Mouse (Mus musculus): Measurements from ENCODE around the gene F8a.
"Not testable (repeated sequence)": the region's sequence is repeated elsewhere in the genome, so short reads cannot be mapped to it uniquely, and the experiment has no call there.

Gene F8a

DNA sequence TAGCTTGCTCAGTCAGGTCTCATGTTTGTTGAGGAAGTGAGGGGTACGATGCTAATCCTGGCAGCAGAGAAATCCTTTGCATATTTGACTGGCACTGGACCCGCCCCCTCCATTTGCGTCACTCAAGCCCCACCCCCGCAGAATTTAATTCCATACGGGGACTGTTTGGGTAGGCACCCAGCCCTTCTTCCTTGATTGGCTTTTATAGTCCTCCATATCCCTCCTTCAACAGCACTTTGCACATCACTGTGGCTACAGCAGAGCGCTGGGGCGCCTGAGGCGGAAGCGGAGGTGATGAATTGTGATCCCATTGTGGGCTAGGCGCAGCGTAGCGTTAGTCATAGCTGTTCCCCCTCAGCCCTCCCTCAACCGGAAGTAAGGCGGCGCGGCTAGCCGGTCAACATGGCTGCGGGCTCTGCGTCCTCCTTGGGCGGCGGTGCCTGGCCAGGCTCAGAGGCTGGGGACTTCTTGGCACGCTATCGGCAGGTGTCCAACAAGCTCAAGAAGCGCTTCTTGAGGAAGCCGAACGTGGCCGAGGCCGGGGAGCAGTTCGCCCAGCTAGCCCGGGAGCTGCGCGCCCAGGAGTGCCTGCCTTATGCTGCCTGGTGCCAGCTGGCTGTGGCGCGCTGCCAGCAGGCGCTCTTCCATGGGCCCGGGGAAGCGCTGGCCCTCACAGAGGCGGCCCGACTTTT is at the start of gene F8a:
Gene F8a (plus strand): TSS at position 378 of the 692 bp plus-strand sequence.
- DNase-seq (ENCODE audit: inconsistent age in 2 of 2, low spot score in 1 of 2), result peak; percentile 87 to 95

DNA sequence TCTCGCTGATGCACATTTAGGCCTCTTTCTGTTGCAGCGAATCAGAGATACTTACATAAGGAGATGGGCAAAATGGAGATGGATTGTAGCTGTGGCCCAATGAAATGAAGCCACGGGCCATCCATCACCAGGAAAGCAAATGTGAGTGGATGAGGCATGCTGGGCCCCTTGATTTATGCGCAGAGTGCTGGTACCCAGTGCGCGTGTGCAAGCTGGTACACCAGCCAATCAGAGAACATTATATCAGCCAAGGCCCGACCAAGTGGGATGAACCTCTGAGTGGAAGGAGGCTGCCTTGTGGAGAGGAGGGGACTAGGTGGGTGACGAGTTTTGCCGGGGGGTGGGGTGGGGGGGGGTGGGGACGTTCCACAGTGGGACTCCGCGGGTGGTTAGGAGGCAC is 36.2 kb upstream of the F8a start, which contains the start of gene Xlr3b:
Gene Xlr3b (plus strand): TSS at position 274 of the 400 bp plus-strand sequence.
- peak in 1 of 2 experiments; percentile 31 for DNase-seq (ENCODE audit: inconsistent age in 2 of 2, low spot score in 1 of 2)

DNA sequence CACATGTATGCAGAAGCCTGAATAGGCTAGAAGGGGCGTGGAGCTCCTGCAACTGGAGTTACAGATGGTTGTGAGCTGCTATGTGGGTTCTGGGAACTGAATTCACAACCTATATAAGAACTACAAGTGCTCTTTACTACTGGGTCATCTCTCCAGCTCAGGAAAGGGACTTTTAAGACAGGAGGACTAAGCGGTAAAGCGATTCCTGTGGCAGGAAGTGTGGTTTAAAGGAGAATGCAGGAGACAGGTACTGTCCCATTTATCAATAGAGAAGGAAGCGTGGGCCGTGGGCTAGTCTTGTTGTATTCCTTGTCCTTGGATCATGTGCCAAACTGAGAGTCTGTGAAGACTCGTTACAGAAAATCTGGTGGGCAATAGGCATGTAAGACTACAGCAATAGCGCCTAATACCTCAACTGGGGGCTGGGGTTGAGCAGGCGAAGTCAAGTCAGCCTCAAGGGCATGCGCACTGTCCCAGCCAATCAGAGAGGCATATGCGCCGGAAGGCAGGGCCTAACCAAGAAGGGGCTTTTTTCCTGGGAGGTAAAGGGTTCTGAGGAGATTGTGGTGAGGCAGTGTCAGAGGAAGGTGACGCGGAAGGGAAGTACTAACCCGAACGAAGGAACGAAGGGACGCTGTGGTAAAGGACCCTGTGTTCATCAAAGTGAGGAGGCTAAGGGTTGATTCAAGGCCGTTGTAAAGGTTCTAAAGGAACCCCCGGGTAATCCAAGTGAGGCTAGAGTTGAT is 14.1 kb upstream of the F8a start, which contains the start of gene Xlr4b:
Gene Xlr4b (plus strand): TSS at position 515 of the 746 bp plus-strand sequence.
- DNase-seq (ENCODE audit: inconsistent age in 2 of 2, low spot score in 1 of 2), result not testable (repeated sequence)

DNA sequence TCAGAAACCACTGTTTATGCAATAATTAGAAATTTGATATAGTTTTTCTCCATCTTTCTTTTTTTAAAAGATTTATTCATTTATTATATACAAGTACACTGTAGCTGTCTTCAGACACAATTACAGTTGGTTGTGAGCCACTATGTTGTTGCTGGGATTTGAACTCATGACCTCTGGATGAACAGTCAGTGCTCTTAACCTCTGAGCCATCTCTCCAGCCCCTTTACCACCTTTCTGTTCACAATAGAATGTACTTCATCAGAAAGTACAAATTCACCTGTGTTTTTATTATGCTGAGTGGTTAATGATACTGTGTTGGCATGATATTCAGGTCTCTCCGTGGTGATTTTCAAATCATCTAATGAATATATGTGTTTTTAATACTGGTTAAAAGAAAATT is 2.7 kb upstream of the F8a start:
- DNase-seq (ENCODE audit: inconsistent age in 2 of 2, low spot score in 1 of 2), result no peak

DNA sequence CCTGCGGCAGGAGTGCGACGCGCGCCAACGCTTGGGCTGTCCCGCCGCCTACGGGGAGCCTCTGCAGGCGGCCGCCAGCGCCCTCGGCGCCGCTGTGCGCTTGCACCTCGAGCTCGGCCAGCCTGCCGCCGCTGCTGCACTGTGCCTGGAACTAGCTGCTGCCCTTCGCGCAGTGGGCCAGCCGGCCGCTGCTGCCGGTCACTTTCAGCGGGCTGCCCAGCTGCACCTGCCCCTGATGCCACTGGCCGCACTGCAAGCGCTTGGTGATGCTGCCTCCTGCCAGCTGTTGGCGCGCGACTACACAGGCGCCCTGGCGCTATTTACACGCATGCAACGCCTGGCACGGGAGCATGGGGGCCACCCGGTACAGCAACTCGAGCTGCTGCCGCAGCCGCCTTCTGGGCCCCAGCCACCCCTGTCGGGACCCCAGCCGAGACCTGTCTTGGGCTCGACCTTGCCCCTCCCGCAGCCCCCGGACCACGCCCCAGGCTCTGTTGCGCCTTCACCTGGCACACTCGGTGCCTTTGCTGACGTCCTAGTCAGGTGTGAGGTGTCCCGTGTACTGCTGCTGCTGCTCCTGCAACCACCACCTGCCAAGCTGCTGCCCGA is 619 bp downstream of the F8a start:
- DNase-seq (ENCODE audit: inconsistent age in 2 of 2, low spot score in 1 of 2), result peak; percentile 58 to 82

DNA sequence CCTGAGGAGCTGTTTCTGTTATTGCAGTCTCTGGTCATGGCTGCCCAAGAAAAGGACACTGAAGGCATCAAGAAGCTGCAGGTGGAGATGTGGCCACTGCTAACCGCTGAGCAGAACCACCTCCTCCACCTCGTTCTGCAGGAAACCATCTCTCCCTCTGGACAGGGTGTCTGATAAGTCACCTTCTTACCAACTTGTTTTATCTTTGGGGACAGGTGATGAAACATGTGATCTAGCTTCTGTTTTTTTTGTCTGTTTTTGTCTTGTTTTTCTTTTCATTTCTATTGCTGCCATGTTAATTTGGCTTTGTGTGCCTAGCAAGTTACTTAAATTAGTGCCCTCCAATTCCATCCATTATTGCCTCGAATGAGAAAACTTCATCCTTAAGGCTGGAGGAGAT is 1.2 kb downstream of the F8a start:
- DNase-seq (ENCODE audit: inconsistent age in 2 of 2, low spot score in 1 of 2), result no peak

DNA sequence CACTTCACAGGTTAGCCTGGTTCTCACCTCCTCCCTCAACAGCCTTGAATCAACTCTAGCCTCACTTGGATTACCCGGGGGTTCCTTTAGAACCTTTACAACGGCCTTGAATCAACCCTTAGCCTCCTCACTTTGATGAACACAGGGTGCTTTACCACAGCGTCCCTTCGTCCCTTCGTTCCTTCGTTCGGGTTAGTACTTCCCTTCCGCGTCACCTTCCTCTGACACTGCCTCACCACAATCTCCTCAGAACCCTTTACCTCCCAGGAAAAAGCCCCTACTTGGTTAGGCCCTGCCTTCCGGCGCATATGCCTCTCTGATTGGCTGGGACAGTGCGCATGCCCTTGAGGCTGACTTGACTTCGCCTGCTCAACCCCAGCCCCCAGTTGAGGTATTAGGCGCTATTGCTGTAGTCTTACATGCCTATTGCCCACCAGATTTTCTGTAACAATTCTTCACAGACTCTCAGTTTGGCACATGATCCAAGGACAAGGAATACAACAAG is 14.8 kb downstream of the F8a start, which contains the start of gene Xlr4c:
Gene Xlr4c (minus strand): TSS at position 310 of the 505 bp plus-strand sequence.
- not testable (repeated sequence) for DNase-seq (ENCODE audit: inconsistent age in 2 of 2, low spot score in 1 of 2)

DNA sequence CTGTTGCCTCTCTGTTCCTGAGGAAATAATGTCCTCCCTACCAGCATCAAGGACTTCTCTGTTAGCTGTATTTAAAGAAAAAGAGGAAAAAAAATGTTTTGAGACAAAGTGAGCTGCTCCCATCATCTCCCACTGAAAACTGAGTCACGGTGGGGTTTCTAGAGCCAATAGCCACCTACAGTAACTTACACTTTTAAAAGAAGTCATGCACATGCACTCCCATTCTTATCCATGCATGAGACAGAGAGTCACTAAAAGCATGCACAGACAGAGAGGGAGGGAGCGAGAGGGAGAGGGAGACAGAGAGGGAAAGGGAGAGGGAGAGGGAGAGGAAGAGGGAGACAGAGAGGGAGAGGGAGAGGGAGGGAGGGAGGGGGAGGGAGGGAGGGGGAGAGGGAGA is 34.3 kb downstream of the F8a start:
- not testable (repeated sequence) for DNase-seq (ENCODE audit: inconsistent age in 2 of 2, low spot score in 1 of 2)

DNA sequence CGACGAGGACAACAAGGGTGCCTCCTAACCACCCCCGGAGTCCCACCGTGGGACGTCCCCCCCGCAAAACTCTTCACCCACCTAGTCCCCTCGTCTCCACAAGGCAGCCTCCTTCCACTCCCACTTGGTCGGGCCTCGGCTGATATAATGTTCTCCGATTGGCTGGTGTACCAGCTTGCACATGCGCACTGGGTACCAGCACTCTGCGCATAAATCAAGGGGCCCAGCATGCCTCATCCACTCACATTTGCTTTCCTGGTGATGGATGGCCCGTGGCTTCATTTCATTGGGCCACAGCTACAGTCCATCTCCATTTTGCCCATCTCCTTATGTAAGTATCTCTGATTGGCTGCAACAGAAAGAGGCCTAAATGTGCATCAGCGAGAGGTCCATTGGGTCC is 37.2 kb downstream of the F8a start, which contains the start of gene Xlr3c:
Gene Xlr3c (minus strand): TSS at position 121 of the 400 bp plus-strand sequence.
- not testable (repeated sequence) for DNase-seq (ENCODE audit: inconsistent age in 2 of 2, low spot score in 1 of 2)

All from adrenal gland, adult (tissue).